Mouse (Mus musculus) heart, embryonic 13.5 days (tissue): ENCODE data around the gene Gpc5. TPM values are rescaled to one million over a fixed set of nuclear protein-coding genes. Genes with fewer than 3 reads are reported as not detected.

Experiments
- ATAC-seq: fragments of 200-750 bp; cut with Nextera tagmentation; 2 replicates; pipeline ENCODE4 v1.8.0; 2017; ENCODE audit warnings: moderate TSS enrichment; ENCODE audit not compliant: insufficient number of reproducible peaks, low FRiP score, low TSS enrichment; ENCODE audit errors: extremely low read depth
- H3K27ac ChIP-seq: fragments of 300-500 bp; sonication (generic); replicated peaks from 2 replicates; pipeline ENCODE4 v1.5.1; 2015; ENCODE audit warnings: moderate library complexity, mild to moderate bottlenecking, inconsistent platforms
- H3K27me3 ChIP-seq: fragments of 300-500 bp; sonication (generic); replicated peaks from 2 replicates; pipeline ENCODE4 v1.6.1; 2015; ENCODE audit warnings: mild to moderate bottlenecking, inconsistent platforms
- H3K36me3 ChIP-seq: fragments of 300-500 bp; sonication (generic); 2 replicates; pipeline ENCODE4 v1.6.1; 2015; ENCODE audit warnings: mild to moderate bottlenecking, inconsistent platforms
- H3K4me1 ChIP-seq: fragments of 300-500 bp; sonication (generic); 2 replicates; pipeline ENCODE4 v1.6.1; 2015; ENCODE audit warnings: inconsistent platforms
- H3K4me2 ChIP-seq: fragments of 300-500 bp; sonication (generic); 2 replicates; pipeline ENCODE4 v1.6.1; 2015; ENCODE audit warnings: inconsistent platforms, mild to moderate bottlenecking, moderate library complexity
- H3K4me3 ChIP-seq: fragments of 300-500 bp; sonication (generic); 2 replicates; pipeline ENCODE4 v1.5.1; 2015; ENCODE audit warnings: moderate library complexity, mild to moderate bottlenecking, inconsistent platforms
- H3K9ac ChIP-seq: fragments of 300-500 bp; sonication (generic); 2 replicates; pipeline ENCODE4 v1.6.1; 2015; ENCODE audit warnings: inconsistent platforms, mild to moderate bottlenecking, moderate library complexity
- H3K9me3 ChIP-seq: fragments of 300-500 bp; sonication (generic); 2 replicates; pipeline ENCODE4 v1.6.1; 2016; ENCODE audit warnings: inconsistent platforms
- WGBS: fragments of 180-500 bp; shearing (Covaris S2); methylation state at CpG from one replicate; pipeline ENCODE4 v1.1.7; 2015; ENCODE audit warnings: mixed read lengths; 5-methylcytosine and 5-hydroxymethylcytosine counted together
- polyA plus RNA-seq: library from polyadenylated mRNA; unstranded; fragments of >200 nt; fragmentation: Nextera tagmentation; extraction: Ambion mirVana; gene quantifications from 2 replicates; pipeline ENCODE4 v1.2.1, GENCODE M21; 2015

Gene Gpc5
- polyA plus RNA-seq, 1 experiment from 2014 or later = 0.19 TPM

GRCm38 (mm10) chr14:115581256-115581633, 489.2 kb downstream of the Gpc5 start:
- no peak overlapping the region for H3K4me2 ChIP-seq
- H3K9me3 ChIP-seq = no peaks in the 10 kb centered on the region
- H3K9ac ChIP-seq = no peak overlapping the region
- H3K36me3 ChIP-seq = no peaks in the 10 kb centered on the region
- H3K27me3 ChIP-seq = no peaks in the 10 kb centered on the region
- no peaks in the 10 kb centered on the region for H3K4me1 ChIP-seq
- H3K27ac ChIP-seq = no peak overlapping the region
- no peak overlapping the region for H3K4me3 ChIP-seq
- 73% methylated on average over 2 of the region's 2 CpGs for WGBS
- no peak for ATAC-seq

GRCm38 (mm10) chr14:115600259-115601029, 508.4 kb downstream of the Gpc5 start:
- Histone ChIP-seq H3K4me3 (no peak overlapping the region), H3K27ac (no peak overlapping the region), H3K9ac (no peak overlapping the region), H3K4me2 (no peak overlapping the region), H3K9me3 (no peaks in the 10 kb centered on the region), H3K4me1 (no peaks in the 10 kb centered on the region), H3K36me3 (no peaks in the 10 kb centered on the region), H3K27me3 (no peaks in the 10 kb centered on the region)
- ATAC-seq = no peak
- WGBS = 59% methylated on average over 8 of the region's 8 CpGs

- Histone ChIP-seq H3K4me1 (no peaks in the 10 kb centered on the region), H3K9me3 (no peaks in the 10 kb centered on the region), H3K27ac (no peak overlapping the region), H3K4me2 (no peak overlapping the region), H3K36me3 (no peaks in the 10 kb centered on the region), H3K4me3 (no peak overlapping the region), H3K9ac (no peak overlapping the region), H3K27me3 (no peaks in the 10 kb centered on the region)
- no peak for ATAC-seq
- WGBS = 62% methylated on average over 4 of the region's 4 CpGs
Observed at GRCm38 (mm10) chr14:115614154-115614553, 522.1 kb downstream of the Gpc5 start.

- no peaks in the 10 kb centered on the region for H3K9me3 ChIP-seq
- H3K4me3 ChIP-seq = no peak overlapping the region
- WGBS = 44% methylated on average over 2 of the region's 2 CpGs
- H3K4me1 ChIP-seq = no peaks in the 10 kb centered on the region
- no peak for ATAC-seq
- H3K27ac ChIP-seq = no peak overlapping the region
- no peak overlapping the region for H3K9ac ChIP-seq
- no peaks in the 10 kb centered on the region for H3K27me3 ChIP-seq
- H3K36me3 ChIP-seq = no peaks in the 10 kb centered on the region
- H3K4me2 ChIP-seq = no peak overlapping the region
Observed at GRCm38 (mm10) chr14:115616305-115616704, 524.3 kb downstream of the Gpc5 start.

- Histone ChIP-seq H3K27ac (no peak overlapping the region), H3K4me2 (no peak overlapping the region), H3K27me3 (no peaks in the 10 kb centered on the region), H3K9ac (no peak overlapping the region), H3K9me3 (no peaks in the 10 kb centered on the region), H3K4me1 (no peaks in the 10 kb centered on the region), H3K36me3 (no peaks in the 10 kb centered on the region), H3K4me3 (no peak overlapping the region)
- whole genome bisulfite sequencing = 45% methylated on average over 7 of the region's 7 CpGs
- ATAC-seq = no peak
Observed at GRCm38 (mm10) chr14:115616846-115617245, 524.8 kb downstream of the Gpc5 start.

- no peak overlapping the region for H3K27ac ChIP-seq
- ATAC-seq = no peak
- H3K27me3 ChIP-seq = no peaks in the 10 kb centered on the region
- no peaks in the 10 kb centered on the region for H3K9me3 ChIP-seq
- no peak overlapping the region for H3K4me2 ChIP-seq
- H3K4me1 ChIP-seq = no peaks in the 10 kb centered on the region
- no peak overlapping the region for H3K4me3 ChIP-seq
- no peaks in the 10 kb centered on the region for H3K36me3 ChIP-seq
- no peak overlapping the region for H3K9ac ChIP-seq
Observed at GRCm38 (mm10) chr14:115620473-115620872, 528.5 kb downstream of the Gpc5 start.

GRCm38 (mm10) chr14:115631160-115631898, 539.3 kb downstream of the Gpc5 start:
- H3K4me1 ChIP-seq = no peaks in the 10 kb centered on the region
- H3K4me3 ChIP-seq = no peak overlapping the region
- H3K9me3 ChIP-seq = peaks cover 5% of the 10 kb centered on the region; the same call in 1 of the 2 replicates
- no peaks in the 10 kb centered on the region for H3K36me3 ChIP-seq
- no peak overlapping the region for H3K9ac ChIP-seq
- H3K27ac ChIP-seq = no peak overlapping the region
- WGBS = 81% methylated on average over 7 of the region's 7 CpGs
- H3K27me3 ChIP-seq = no peaks in the 10 kb centered on the region
- H3K4me2 ChIP-seq = no peak overlapping the region
- ATAC-seq = no peak

GRCm38 (mm10) chr14:115633311-115633710, 541.3 kb downstream of the Gpc5 start:
- no peak overlapping the region for H3K27ac ChIP-seq
- no peaks in the 10 kb centered on the region for H3K27me3 ChIP-seq
- peaks cover 5% of the 10 kb centered on the region; the same call in 1 of the 2 replicates for H3K9me3 ChIP-seq
- no peak overlapping the region for H3K4me3 ChIP-seq
- ATAC-seq = no peak
- H3K4me1 ChIP-seq = no peaks in the 10 kb centered on the region
- H3K36me3 ChIP-seq = no peaks in the 10 kb centered on the region
- 62% methylated on average over 1 of the region's 1 CpGs for WGBS
- H3K4me2 ChIP-seq = no peak overlapping the region
- H3K9ac ChIP-seq = no peak overlapping the region

- Histone ChIP-seq H3K4me1 (no peaks in the 10 kb centered on the region), H3K4me3 (no peak overlapping the region), H3K27ac (no peak overlapping the region), H3K36me3 (no peaks in the 10 kb centered on the region), H3K9me3 (no peaks in the 10 kb centered on the region), H3K4me2 (no peak overlapping the region), H3K9ac (no peak overlapping the region), H3K27me3 (no peaks in the 10 kb centered on the region)
- 67% methylated on average over 2 of the region's 2 CpGs for WGBS
- no peak for ATAC-seq
Observed at GRCm38 (mm10) chr14:115679875-115680274, 587.9 kb downstream of the Gpc5 start.

- H3K9me3 ChIP-seq = no peaks in the 10 kb centered on the region
- no peak overlapping the region for H3K4me3 ChIP-seq
- H3K27me3 ChIP-seq = no peaks in the 10 kb centered on the region
- no peaks in the 10 kb centered on the region for H3K36me3 ChIP-seq
- no peak overlapping the region for H3K4me2 ChIP-seq
- no peak overlapping the region for H3K9ac ChIP-seq
- WGBS = 81% methylated on average over 1 of the region's 1 CpGs
- no peaks in the 10 kb centered on the region for H3K4me1 ChIP-seq
- no peak for ATAC-seq
- no peak overlapping the region for H3K27ac ChIP-seq
Observed at GRCm38 (mm10) chr14:115746013-115746412, 654.0 kb downstream of the Gpc5 start.

GRCm38 (mm10) chr14:115760241-115760640, 668.2 kb downstream of the Gpc5 start:
- WGBS = 53% methylated on average over 5 of the region's 5 CpGs
- no peak overlapping the region for H3K27ac ChIP-seq
- H3K4me3 ChIP-seq = no peak overlapping the region
- H3K9ac ChIP-seq = no peak overlapping the region
- ATAC-seq = no peak
- no peaks in the 10 kb centered on the region for H3K9me3 ChIP-seq
- H3K4me2 ChIP-seq = no peak overlapping the region
- no peaks in the 10 kb centered on the region for H3K36me3 ChIP-seq
- no peaks in the 10 kb centered on the region for H3K27me3 ChIP-seq
- no peaks in the 10 kb centered on the region for H3K4me1 ChIP-seq
